Mouse (Mus musculus): ENCODE results near the gene Chit1. TPM values are rescaled to one million over a fixed set of nuclear protein-coding genes. Genes with fewer than 3 reads are reported as not detected.
A peak's percentile ranks its signal among the peaks of the same experiment; 100 is the strongest.

Gene Chit1
- polyA plus RNA-seq, 1 experiment from 2014 or later: 0.18 TPM

DNA sequence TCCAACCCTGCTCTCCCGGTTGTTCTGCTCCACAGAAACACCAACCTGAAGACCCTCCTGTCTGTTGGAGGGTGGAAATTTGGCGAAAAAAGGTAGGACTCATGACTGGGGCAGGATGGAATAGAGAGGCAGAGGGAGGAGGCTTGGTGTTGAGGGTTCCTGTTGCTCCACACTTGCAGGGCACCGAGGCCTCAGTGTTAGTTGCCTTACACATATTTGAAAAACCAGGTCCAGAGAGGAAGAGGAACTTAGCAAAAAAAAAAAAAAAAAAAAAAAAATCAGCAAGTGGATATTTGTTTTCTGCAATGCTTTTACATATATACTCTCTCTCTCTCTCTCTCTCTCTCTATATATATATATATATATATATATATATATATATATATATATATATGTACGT is 73.0 kb downstream of the Chit1 start:
- Histone ChIP-seq H3K27ac (replicated peaks; ENCODE audit: low read depth, low read length) (no peak overlapping the region), H3K4me3 (ENCODE audit: low read depth, low read length) (no peak overlapping the region), H3K36me3 (ENCODE audit: control insufficient read depth, insufficient read depth, low read length) (no peaks in the 10 kb centered on the region), H3K4me2 (ENCODE audit: low read depth, low read length) (no peak overlapping the region), H3K27me3 (replicated peaks; ENCODE audit: control insufficient read depth, insufficient read depth, low read length) (no peaks in the 10 kb centered on the region), H3K9me3 (ENCODE audit: control insufficient read depth, low read length) (no peaks in the 10 kb centered on the region), H3K9ac (ENCODE audit: low read depth, low read length) (no peak overlapping the region), H3K4me1 (ENCODE audit: control insufficient read depth, insufficient read depth, low read length) (peaks cover 7% of the 10 kb centered on the region; the same call in 1 of the 2 replicates)
- WGBS: 88% methylated on average over 4 of the region's 4 CpGs
- DNase-seq (ENCODE audit: low spot score): no peak
- ATAC-seq (ENCODE audit: low read depth): no peak

DNA sequence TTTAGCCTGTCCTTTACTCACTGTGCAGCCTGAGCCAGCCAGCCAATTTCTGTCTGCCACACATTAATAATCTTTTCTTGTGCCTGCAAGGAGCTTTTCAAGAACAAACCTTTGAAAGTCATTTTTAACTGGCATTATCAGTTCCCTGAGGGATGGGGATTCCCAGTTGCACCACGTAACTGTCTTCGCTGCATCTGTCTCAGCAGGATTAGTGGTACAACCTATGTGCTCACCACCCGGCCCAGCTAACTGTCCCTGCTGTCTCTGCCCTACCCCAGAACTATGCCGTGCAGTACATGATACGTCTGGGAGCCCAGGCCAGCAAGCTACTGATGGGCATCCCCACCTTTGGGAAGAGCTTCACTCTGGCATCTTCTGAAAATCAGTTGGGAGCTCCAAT is 77.2 kb downstream of the Chit1 start:
- H3K27ac ChIP-seq (replicated peaks; ENCODE audit: low read depth, low read length): no peak overlapping the region
- H3K27me3 ChIP-seq (replicated peaks; ENCODE audit: control insufficient read depth, insufficient read depth, low read length): no peaks in the 10 kb centered on the region
- H3K9ac ChIP-seq (ENCODE audit: low read depth, low read length): no peak overlapping the region
- no peak for DNase-seq (ENCODE audit: low spot score)
- 67% methylated on average over 5 of the region's 5 CpGs for WGBS
- no peak overlapping the region for H3K4me3 ChIP-seq (ENCODE audit: low read depth, low read length)
- H3K36me3 ChIP-seq (ENCODE audit: control insufficient read depth, insufficient read depth, low read length): no peaks in the 10 kb centered on the region
- no peak for ATAC-seq (ENCODE audit: low read depth)
- H3K4me1 ChIP-seq (ENCODE audit: control insufficient read depth, insufficient read depth, low read length): peaks cover 6% of the 10 kb centered on the region; the same call in 1 of the 2 replicates
- H3K4me2 ChIP-seq (ENCODE audit: low read depth, low read length): no peak overlapping the region
- no peaks in the 10 kb centered on the region for H3K9me3 ChIP-seq (ENCODE audit: control insufficient read depth, low read length)

DNA sequence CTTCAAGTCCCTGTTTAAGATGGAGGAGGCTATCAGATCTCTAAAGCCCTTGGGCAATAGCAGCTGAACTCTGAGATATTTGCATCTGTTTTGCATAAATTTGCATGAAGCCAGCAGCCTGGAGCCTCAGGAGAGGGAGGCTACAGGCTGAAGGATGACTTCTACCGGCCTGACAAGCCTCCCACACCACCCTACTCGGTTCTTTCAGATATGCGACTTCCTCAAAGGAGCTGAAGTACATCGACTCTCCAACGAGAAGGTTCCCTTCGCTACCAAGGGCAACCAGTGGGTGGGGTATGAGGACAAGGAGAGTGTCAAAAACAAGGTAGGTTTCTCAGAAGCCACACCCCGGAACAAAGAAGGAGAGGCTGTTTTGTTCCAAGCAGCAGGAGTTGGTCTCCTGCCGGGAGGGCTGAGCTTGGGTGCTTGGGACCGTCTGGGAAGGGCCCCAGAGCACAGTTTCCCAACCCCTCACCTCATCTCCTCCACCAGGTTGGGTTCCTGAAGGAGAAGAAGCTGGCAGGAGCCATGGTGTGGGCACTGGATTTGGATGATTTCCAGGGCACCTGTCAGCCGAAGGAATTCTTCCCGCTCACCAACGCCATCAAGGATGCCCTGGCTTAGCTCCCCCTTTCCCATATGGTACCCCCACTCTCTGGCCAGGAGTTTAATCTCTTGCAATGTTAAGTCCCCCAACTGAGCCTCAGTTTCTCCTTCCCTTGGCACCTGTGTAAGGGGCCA is 78.1 kb downstream of the Chit1 start:
- ATAC-seq (ENCODE audit: low read depth) (no peak), DNase-seq (ENCODE audit: low spot score) (no peak)
- Histone ChIP-seq H3K27ac (replicated peaks; ENCODE audit: low read depth, low read length) (no peak overlapping the region), H3K27me3 (replicated peaks; ENCODE audit: control insufficient read depth, insufficient read depth, low read length) (no peaks in the 10 kb centered on the region), H3K9ac (ENCODE audit: low read depth, low read length) (no peak overlapping the region), H3K4me3 (ENCODE audit: low read depth, low read length) (no peak overlapping the region), H3K36me3 (ENCODE audit: control insufficient read depth, insufficient read depth, low read length) (no peaks in the 10 kb centered on the region), H3K9me3 (ENCODE audit: control insufficient read depth, low read length) (no peaks in the 10 kb centered on the region), H3K4me2 (ENCODE audit: low read depth, low read length) (no peak overlapping the region), H3K4me1 (ENCODE audit: control insufficient read depth, insufficient read depth, low read length) (peaks cover 10% of the 10 kb centered on the region; the same call in 1 of the 2 replicates)
- 27% methylated on average over 12 of the region's 12 CpGs for WGBS

DNA sequence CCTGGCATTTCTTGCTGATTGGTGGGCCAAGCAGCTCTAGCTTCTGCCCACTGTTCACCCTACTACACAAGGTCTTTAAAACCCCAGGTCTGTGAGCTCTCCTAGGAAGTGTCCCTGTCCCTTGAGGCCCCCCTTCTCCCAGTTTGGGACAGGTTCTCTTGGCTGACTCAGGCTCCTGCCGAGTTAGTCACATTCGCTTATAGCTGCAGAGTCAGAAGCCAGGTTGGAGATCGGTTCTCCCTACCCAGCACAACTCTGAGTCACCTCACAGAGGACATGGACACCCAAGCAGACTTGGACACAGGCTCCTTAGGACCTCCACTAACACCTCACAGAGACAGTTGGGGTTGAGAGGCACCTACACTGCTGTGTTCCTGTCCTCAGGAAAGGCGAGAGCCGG is 80.2 kb downstream of the Chit1 start:
- H3K36me3 ChIP-seq (ENCODE audit: control insufficient read depth, insufficient read depth, low read length): no peaks in the 10 kb centered on the region
- no peak overlapping the region for H3K27ac ChIP-seq (replicated peaks; ENCODE audit: low read depth, low read length)
- H3K9ac ChIP-seq (ENCODE audit: low read depth, low read length): no peak overlapping the region
- H3K27me3 ChIP-seq (replicated peaks; ENCODE audit: control insufficient read depth, insufficient read depth, low read length): no peaks in the 10 kb centered on the region
- no peaks in the 10 kb centered on the region for H3K9me3 ChIP-seq (ENCODE audit: control insufficient read depth, low read length)
- ATAC-seq (ENCODE audit: low read depth): no peak
- WGBS: 84% methylated on average over 5 of the region's 5 CpGs
- peaks cover 20% of the 10 kb centered on the region for H3K4me1 ChIP-seq (ENCODE audit: control insufficient read depth, insufficient read depth, low read length)
- H3K4me3 ChIP-seq (ENCODE audit: low read depth, low read length): no peak overlapping the region
- no peak for DNase-seq (ENCODE audit: low spot score)
- H3K4me2 ChIP-seq (ENCODE audit: low read depth, low read length): no peak overlapping the region

DNA sequence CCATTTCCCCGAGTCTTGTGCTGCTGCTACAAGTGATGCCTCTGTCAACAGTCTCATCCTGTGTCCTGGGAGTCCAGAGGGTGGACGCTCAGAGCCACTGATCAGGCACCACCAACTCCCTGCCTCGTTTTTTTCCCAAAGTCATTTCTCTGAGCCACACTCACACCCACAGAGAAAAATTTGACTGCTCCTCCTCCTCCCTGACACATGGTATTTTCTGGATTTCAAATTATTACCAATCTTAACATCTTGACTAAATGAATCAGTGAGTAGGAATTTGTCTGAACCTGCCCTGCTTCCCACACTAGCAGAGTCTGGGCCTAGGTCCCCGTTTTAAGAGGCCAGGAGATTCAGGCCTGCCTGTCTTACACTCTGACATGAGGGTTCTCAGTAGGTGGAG is 81.0 kb downstream of the Chit1 start:
- no peak overlapping the region for H3K4me3 ChIP-seq (ENCODE audit: low read depth, low read length)
- H3K27me3 ChIP-seq (replicated peaks; ENCODE audit: control insufficient read depth, insufficient read depth, low read length): no peaks in the 10 kb centered on the region
- 32% methylated on average over 4 of the region's 4 CpGs for WGBS
- no peaks in the 10 kb centered on the region for H3K36me3 ChIP-seq (ENCODE audit: control insufficient read depth, insufficient read depth, low read length)
- H3K4me2 ChIP-seq (ENCODE audit: low read depth, low read length): no peak overlapping the region
- peaks cover 20% of the 10 kb centered on the region for H3K4me1 ChIP-seq (ENCODE audit: control insufficient read depth, insufficient read depth, low read length)
- ATAC-seq (ENCODE audit: low read depth) (no peak), DNase-seq (ENCODE audit: low spot score) (peak; percentile 51)
- no peak overlapping the region for H3K9ac ChIP-seq (ENCODE audit: low read depth, low read length)
- no peak overlapping the region for H3K27ac ChIP-seq (replicated peaks; ENCODE audit: low read depth, low read length)
- no peaks in the 10 kb centered on the region for H3K9me3 ChIP-seq (ENCODE audit: control insufficient read depth, low read length)

DNA sequence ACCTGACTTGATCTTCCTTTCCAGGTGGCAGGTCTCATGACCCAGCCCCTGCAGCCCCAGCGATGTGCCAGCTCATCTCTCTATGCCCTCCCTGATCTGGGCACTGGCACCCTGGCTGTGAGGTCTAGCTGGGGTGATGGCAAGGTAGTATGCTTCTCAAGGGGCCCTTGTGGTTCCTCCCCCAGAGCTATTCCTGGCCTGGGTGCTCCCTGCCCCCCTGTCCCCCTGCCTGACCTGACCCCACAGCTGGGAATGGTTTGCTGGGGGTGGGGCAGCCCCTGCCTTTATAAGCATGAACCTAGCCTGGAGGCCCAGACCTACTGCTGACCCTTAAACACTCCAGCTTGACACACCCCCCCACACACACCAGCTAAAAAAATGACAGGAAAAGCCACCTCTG is 82.1 kb downstream of the Chit1 start, which contains the start of gene Mybph:
Gene Mybph, plus strand, starts transcription at position 323 of the 400 bp plus-strand sequence.
- peak within 1 kb of the TSS; percentile 55; the same call in 1 of the 2 replicates for H3K27ac ChIP-seq (replicated peaks; ENCODE audit: low read depth, low read length)
- ATAC-seq (ENCODE audit: low read depth): no peak
- H3K4me2 ChIP-seq (ENCODE audit: low read depth, low read length): no peak within 1 kb of the TSS
- H3K9ac ChIP-seq (ENCODE audit: low read depth, low read length): no peak within 1 kb of the TSS
- H3K9me3 ChIP-seq (ENCODE audit: control insufficient read depth, low read length): no peaks in the 10 kb centered on the region
- no peaks in the 10 kb centered on the region for H3K36me3 ChIP-seq (ENCODE audit: control insufficient read depth, insufficient read depth, low read length)
- peaks cover 20% of the 10 kb centered on the region for H3K4me1 ChIP-seq (ENCODE audit: control insufficient read depth, insufficient read depth, low read length)
- 33% methylated on average over 1 of the region's 1 CpGs for WGBS
- H3K4me3 ChIP-seq (ENCODE audit: low read depth, low read length): peak within 1 kb of the TSS; percentile 6; the same call in 1 of the 2 replicates
- no peaks in the 10 kb centered on the region for H3K27me3 ChIP-seq (replicated peaks; ENCODE audit: control insufficient read depth, insufficient read depth, low read length)
- no peak for DNase-seq (ENCODE audit: low spot score)

DNA sequence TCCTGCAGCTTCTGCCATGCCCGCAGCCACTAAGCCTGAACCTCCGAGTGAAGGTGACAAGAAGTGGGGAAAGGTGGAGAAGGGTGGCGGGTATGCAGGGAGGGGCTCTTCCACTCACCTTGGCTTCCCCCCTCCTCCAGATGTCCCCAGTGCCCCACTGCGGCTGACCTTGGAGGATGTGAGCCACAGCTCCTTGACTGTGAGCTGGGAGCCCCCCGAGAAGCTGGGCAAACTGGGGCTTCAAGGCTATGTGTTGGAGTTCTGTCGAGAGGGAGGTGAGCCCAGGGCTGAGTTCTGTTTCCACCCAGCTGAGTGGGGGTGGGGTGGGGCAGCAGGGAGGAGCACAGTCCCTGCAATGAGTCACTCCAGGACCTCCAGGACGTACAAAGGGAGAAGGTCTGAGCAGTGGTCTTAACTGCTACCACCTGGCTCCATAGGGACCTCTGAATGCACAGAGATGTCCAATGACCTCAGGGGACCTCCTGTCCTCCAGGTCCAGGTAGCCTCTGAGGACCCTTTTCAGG is 82.7 kb downstream of the Chit1 start:
- ATAC-seq (ENCODE audit: low read depth) (no peak), DNase-seq (ENCODE audit: low spot score) (no peak)
- Histone ChIP-seq H3K27ac (replicated peaks; ENCODE audit: low read depth, low read length) (peak overlapping the region; percentile 55; the same call in 1 of the 2 replicates), H3K36me3 (ENCODE audit: control insufficient read depth, insufficient read depth, low read length) (no peaks in the 10 kb centered on the region), H3K9me3 (ENCODE audit: control insufficient read depth, low read length) (no peaks in the 10 kb centered on the region), H3K9ac (ENCODE audit: low read depth, low read length) (no peak overlapping the region), H3K4me1 (ENCODE audit: control insufficient read depth, insufficient read depth, low read length) (peaks cover 20% of the 10 kb centered on the region), H3K4me2 (ENCODE audit: low read depth, low read length) (no peak overlapping the region), H3K27me3 (replicated peaks; ENCODE audit: control insufficient read depth, insufficient read depth, low read length) (no peaks in the 10 kb centered on the region), H3K4me3 (ENCODE audit: low read depth, low read length) (peak overlapping the region; percentile 6; the same call in 1 of the 2 replicates)
- WGBS: 41% methylated on average over 6 of the region's 7 CpGs

DNA sequence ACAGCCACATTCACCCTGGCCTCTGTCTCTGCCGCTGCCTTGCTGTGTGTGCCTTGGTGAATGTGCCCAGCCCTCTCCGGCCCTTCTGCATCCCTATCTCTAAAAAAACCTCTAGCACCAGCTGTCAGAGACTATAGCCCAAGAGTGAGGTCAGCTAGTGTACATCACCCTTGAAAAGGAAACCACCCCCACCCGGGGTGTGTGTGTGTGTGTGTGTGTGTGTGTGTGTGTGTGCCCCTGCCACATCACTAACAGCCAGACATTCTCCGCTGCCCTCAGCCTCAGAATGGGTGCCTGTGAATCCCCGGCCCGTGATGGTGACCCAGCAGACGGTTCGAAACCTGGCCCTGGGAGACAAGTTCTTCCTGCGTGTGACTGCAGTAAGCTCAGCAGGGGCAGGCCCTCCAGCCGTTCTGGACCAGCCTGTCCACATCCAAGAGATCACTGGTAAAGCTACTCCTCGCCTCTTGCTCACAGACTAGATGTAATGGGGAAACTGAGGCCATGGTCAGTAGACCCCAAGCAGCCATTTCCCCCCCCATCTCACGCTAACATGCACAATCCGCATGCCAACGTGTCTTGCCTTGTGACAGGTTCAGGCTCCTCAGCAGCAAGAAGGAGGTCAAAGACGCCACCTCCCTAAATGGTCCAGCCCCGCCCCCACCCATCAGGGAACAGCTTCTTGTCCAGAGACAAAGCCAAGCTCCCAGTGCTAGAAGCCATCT is 83.4 kb downstream of the Chit1 start:
- ATAC-seq (ENCODE audit: low read depth) (no peak), DNase-seq (ENCODE audit: low spot score) (no peak)
- peaks cover 17% of the 10 kb centered on the region for H3K4me1 ChIP-seq (ENCODE audit: control insufficient read depth, insufficient read depth, low read length)
- no peaks in the 10 kb centered on the region for H3K27me3 ChIP-seq (replicated peaks; ENCODE audit: control insufficient read depth, insufficient read depth, low read length)
- no peaks in the 10 kb centered on the region for H3K9me3 ChIP-seq (ENCODE audit: control insufficient read depth, low read length)
- 66% methylated on average over 15 of the region's 16 CpGs for WGBS
- no peak overlapping the region for H3K9ac ChIP-seq (ENCODE audit: low read depth, low read length)
- H3K36me3 ChIP-seq (ENCODE audit: control insufficient read depth, insufficient read depth, low read length): no peaks in the 10 kb centered on the region
- peak overlapping the region; percentile 55; the same call in 1 of the 2 replicates for H3K27ac ChIP-seq (replicated peaks; ENCODE audit: low read depth, low read length)
- H3K4me2 ChIP-seq (ENCODE audit: low read depth, low read length): no peak overlapping the region
- no peak overlapping the region for H3K4me3 ChIP-seq (ENCODE audit: low read depth, low read length)
